Mouse (Mus musculus): ENCODE results near the gene Tmcc3.

The Tmcc3 gene

GRCm38 (mm10) chr10:94346596-94346995, 34.8 kb downstream of the Tmcc3 start:
- no peak for TF ChIP-seq GATA4 (IDR thresholded peaks at IDR 0.05; ENCODE audit: insufficient replicate concordance, low read length)

- TF ChIP-seq GATA4 (IDR thresholded peaks at IDR 0.05; ENCODE audit: insufficient replicate concordance, low read length): no peak
Observed at GRCm38 (mm10) chr10:94347296-94347695, 35.5 kb downstream of the Tmcc3 start.

GRCm38 (mm10) chr10:94347959-94348358, 36.2 kb downstream of the Tmcc3 start:
- TF ChIP-seq GATA4 (IDR thresholded peaks at IDR 0.05; ENCODE audit: insufficient replicate concordance, low read length): no peak

- no peak for TF ChIP-seq GATA4 (IDR thresholded peaks at IDR 0.05; ENCODE audit: insufficient replicate concordance, low read length)
Observed at GRCm38 (mm10) chr10:94350207-94350606, 38.5 kb downstream of the Tmcc3 start.

GRCm38 (mm10) chr10:94350896-94351661, 39.3 kb downstream of the Tmcc3 start:
- no peak for TF ChIP-seq GATA4 (IDR thresholded peaks at IDR 0.05; ENCODE audit: insufficient replicate concordance, low read length)

- TF ChIP-seq GATA4 (IDR thresholded peaks at IDR 0.05; ENCODE audit: insufficient replicate concordance, low read length): no peak
Observed at GRCm38 (mm10) chr10:94352172-94352876, 40.6 kb downstream of the Tmcc3 start.

- TF ChIP-seq GATA4 (IDR thresholded peaks at IDR 0.05; ENCODE audit: insufficient replicate concordance, low read length): no peak
Observed at GRCm38 (mm10) chr10:94352877-94353853, 41.4 kb downstream of the Tmcc3 start.

GRCm38 (mm10) chr10:94354005-94354404, 42.3 kb downstream of the Tmcc3 start:
- no peak for TF ChIP-seq GATA4 (IDR thresholded peaks at IDR 0.05; ENCODE audit: insufficient replicate concordance, low read length)

- TF ChIP-seq GATA4 (IDR thresholded peaks at IDR 0.05; ENCODE audit: insufficient replicate concordance, low read length): no peak
Observed at GRCm38 (mm10) chr10:94354427-94354826, 42.7 kb downstream of the Tmcc3 start.

- peak; percentile 47; the same call in 1 of the 2 replicates for TF ChIP-seq GATA4 (IDR thresholded peaks at IDR 0.05; ENCODE audit: insufficient replicate concordance, low read length)
Observed at GRCm38 (mm10) chr10:94356504-94357169, 44.9 kb downstream of the Tmcc3 start.

- no peak for TF ChIP-seq GATA4 (IDR thresholded peaks at IDR 0.05; ENCODE audit: insufficient replicate concordance, low read length)
Observed at GRCm38 (mm10) chr10:94360664-94361063, 48.9 kb downstream of the Tmcc3 start.

- TF ChIP-seq GATA4 (IDR thresholded peaks at IDR 0.05; ENCODE audit: insufficient replicate concordance, low read length): no peak
Observed at GRCm38 (mm10) chr10:94371293-94371692, 59.5 kb downstream of the Tmcc3 start.

- TF ChIP-seq GATA4 (IDR thresholded peaks at IDR 0.05; ENCODE audit: insufficient replicate concordance, low read length): no peak
Observed at GRCm38 (mm10) chr10:94376941-94377340, 65.2 kb downstream of the Tmcc3 start.

- no peak for TF ChIP-seq GATA4 (IDR thresholded peaks at IDR 0.05; ENCODE audit: insufficient replicate concordance, low read length)
Observed at GRCm38 (mm10) chr10:94377844-94378243, 66.1 kb downstream of the Tmcc3 start.

GRCm38 (mm10) chr10:94378383-94378782, 66.6 kb downstream of the Tmcc3 start:
- no peak for TF ChIP-seq GATA4 (IDR thresholded peaks at IDR 0.05; ENCODE audit: insufficient replicate concordance, low read length)
